Mouse (Mus musculus): ENCODE results near the gene Ormdl1. TPM values are rescaled to one million over a fixed set of nuclear protein-coding genes. Genes with fewer than 3 reads are reported as not detected.
"Not testable (repeated sequence)": the region's sequence is repeated elsewhere in the genome, so short reads cannot be mapped to it uniquely, and the experiment has no call there.

Gene Ormdl1
- polyA plus RNA-seq (2016; fragmentation: Nextera tagmentation; extraction: Ambion mirVana): 40.4 and 44.8 TPM in 2 replicates

DNA sequence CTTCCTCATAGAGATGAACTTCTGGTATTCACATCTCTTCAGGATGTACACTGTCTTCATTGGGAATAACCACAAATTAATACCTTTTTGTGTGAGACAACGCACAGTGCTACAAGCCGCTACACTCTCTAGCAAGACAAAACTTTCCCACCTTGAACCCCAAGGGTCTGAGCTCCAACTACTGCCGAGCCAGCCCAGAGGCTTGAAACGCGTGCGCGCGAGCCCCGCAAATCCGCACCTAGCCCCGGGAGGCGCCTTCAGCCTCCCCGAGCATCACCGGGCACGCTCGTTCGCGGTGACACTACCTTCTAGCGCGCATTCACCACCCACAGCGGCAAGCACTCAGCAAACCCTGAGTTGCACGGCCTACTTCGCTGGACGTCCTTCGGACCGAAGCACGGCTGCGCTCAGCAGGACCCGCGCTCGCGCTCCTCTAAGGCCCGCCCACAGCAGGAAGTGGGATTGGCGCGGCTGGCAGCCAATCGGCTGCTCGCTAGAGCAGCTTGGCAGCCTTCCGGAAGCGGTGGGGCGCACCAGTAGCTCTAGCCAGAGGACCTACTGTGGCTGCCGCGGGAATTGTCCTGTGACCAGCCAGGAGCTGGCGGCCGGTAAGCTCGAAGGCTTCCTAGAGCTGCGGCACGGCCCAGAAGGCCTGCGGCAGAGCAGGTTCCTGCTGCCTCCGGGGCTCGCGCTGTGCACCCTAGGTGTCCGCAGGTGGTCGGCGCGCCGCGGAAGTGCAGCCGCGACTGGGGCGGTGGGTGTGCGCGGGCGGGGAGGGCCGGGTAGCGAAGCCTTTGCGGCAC, at the start of gene Ormdl1, which contains the start of the genes Pms1 and Gm28778:
TSS of gene Ormdl1 (plus strand) at position 515 of the 803 bp plus-strand sequence.
TSS of gene Pms1 (minus strand) at position 438 of the 803 bp plus-strand sequence.
TSS of gene Gm28778 (plus strand) at position 531 of the 803 bp plus-strand sequence.
- H3K36me3 ChIP-seq: peaks cover 8% of the 10 kb centered on the region
- H3K9ac ChIP-seq: peak within 1 kb of the TSS; percentile 89
- H3K4me2 ChIP-seq: peak within 1 kb of the TSS; percentile 74
- peak within 1 kb of the TSS; percentile 91 for H3K27ac ChIP-seq (ENCODE audit: poor library complexity, severe bottlenecking)
- peak; percentile 100 for ATAC-seq (ENCODE audit: insufficient number of reproducible peaks, low FRiP score)
- H3K4me1 ChIP-seq (replicated peaks): peaks cover 5% of the 10 kb centered on the region; the same call in 1 of the 2 replicates
- under 1% methylated on average over 66 of the region's 66 CpGs for WGBS
- peak within 1 kb of the TSS; percentile 95 for H3K4me3 ChIP-seq
- H3K27me3 ChIP-seq (replicated peaks): no peaks in the 10 kb centered on the region
- no peaks in the 10 kb centered on the region for H3K9me3 ChIP-seq (replicated peaks)

DNA sequence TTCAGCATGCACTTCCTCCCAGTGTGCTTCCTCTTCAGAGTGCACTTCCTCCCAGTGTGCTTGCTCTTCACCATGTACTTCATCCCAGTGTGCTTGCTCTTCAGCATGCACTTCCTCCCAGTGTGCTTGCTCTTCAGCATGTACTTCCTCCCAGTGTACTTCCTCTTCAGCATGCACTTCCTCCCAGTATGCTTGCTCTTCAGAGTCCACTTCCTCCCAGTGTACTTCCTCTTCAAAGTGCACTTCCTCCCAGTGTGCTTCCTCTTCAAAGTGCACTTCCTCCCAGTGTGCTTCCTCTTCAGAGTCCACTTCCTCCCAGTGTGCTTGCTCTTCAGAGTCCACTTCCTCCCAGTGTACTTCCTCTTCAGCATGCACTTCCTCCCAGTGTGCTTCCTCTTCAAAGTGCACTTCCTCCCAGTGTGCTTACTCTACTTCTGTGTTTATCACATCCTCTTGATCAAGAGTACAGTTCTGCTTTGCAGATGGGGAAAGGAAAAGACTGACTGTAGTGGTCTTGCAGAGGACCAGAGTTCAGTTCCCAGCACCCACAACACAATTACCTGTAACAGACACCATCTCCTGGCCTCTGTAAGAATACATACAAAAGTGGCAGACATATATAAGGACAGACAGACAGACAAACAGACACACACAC, 31.8 kb upstream of the Ormdl1 start:
- not testable (repeated sequence) for H3K9ac ChIP-seq; H3K4me2 ChIP-seq; H3K27ac ChIP-seq (ENCODE audit: poor library complexity, severe bottlenecking); ATAC-seq (ENCODE audit: insufficient number of reproducible peaks, low FRiP score); H3K9me3 ChIP-seq (replicated peaks); H3K4me1 ChIP-seq (replicated peaks); H3K27me3 ChIP-seq (replicated peaks); H3K4me3 ChIP-seq
- H3K36me3 ChIP-seq: peaks cover 11% of the 10 kb centered on the region

DNA sequence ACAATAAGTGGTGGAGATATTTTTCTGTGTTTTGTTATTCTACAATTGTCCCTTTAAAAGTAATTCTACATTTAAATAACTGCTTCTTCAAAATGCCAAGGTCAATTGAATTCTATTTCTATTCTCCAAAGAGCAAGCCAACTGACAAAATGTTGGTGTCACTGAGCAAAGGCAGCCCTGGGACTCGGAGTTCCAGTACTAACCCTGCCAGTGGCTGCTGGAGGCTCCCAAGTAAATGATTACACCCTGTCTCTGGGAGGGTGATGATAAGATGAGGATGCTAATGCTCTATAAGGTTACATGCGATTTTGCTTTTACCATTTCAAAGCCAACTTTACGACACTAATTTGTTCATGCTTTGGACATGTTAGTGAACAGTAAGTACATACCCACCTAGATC, 27.0 kb upstream of the Ormdl1 start:
- Histone ChIP-seq H3K4me1 (replicated peaks) (no peaks in the 10 kb centered on the region), H3K36me3 (peaks cover 5% of the 10 kb centered on the region), H3K9ac (no peak overlapping the region), H3K9me3 (replicated peaks) (peaks cover 5% of the 10 kb centered on the region; the same call in 1 of the 2 replicates), H3K4me3 (no peak overlapping the region), H3K4me2 (no peak overlapping the region), H3K27me3 (replicated peaks) (no peaks in the 10 kb centered on the region), H3K27ac (ENCODE audit: poor library complexity, severe bottlenecking) (no peak overlapping the region)
- no peak for ATAC-seq (ENCODE audit: insufficient number of reproducible peaks, low FRiP score)
- WGBS: 62% methylated on average over 3 of the region's 3 CpGs

DNA sequence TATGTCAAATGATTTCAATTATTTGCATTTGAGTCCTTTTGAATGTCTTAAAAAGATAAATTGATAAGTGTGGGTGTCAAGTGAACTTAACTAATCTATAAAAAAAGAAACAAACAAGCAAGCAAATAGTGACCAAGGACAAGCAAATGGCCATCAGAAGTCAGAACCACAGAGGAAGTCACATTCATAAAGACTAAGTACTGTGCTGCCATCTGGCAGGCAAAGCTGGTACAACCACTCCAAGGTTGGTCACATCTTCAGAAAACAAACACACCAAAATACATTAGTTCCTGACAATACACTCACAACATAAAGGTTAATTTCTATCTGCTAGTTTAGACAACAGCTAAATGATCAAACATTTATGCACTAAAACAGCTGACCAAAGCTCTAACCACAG, 24.2 kb upstream of the Ormdl1 start:
- no peak overlapping the region for H3K4me3 ChIP-seq
- no peak overlapping the region for H3K27ac ChIP-seq (ENCODE audit: poor library complexity, severe bottlenecking)
- no peaks in the 10 kb centered on the region for H3K27me3 ChIP-seq (replicated peaks)
- H3K36me3 ChIP-seq: no peaks in the 10 kb centered on the region; the same call in 1 of the 2 replicates
- H3K9ac ChIP-seq: no peak overlapping the region
- H3K9me3 ChIP-seq (replicated peaks): no peaks in the 10 kb centered on the region
- no peak overlapping the region for H3K4me2 ChIP-seq
- no peaks in the 10 kb centered on the region for H3K4me1 ChIP-seq (replicated peaks)
- no peak for ATAC-seq (ENCODE audit: insufficient number of reproducible peaks, low FRiP score)

DNA sequence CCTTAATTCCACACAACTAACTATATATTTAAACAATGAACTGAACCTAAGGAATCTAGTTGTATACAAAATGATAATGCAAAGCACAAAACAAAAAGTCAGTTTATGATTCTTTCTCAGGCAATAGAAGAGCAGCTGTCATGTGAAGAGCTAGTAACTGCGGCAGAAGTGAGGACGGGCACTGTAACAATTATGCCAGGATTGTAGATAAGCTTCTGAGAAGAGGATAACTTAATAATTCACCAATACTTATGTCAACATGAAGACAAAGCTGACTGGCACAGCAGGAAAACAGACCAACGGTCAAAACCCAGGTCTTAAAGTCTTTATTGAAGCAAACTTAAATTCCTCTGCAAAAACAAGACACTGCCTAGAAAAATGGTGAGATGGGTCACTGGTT, 5.7 kb upstream of the Ormdl1 start:
- Histone ChIP-seq H3K4me3 (no peak overlapping the region), H3K9me3 (replicated peaks) (no peaks in the 10 kb centered on the region), H3K9ac (no peak overlapping the region), H3K4me1 (replicated peaks) (no peaks in the 10 kb centered on the region), H3K36me3 (peaks cover 6% of the 10 kb centered on the region; the same call in 1 of the 2 replicates), H3K27ac (ENCODE audit: poor library complexity, severe bottlenecking) (no peak overlapping the region), H3K4me2 (no peak overlapping the region), H3K27me3 (replicated peaks) (no peaks in the 10 kb centered on the region)
- ATAC-seq (ENCODE audit: insufficient number of reproducible peaks, low FRiP score): no peak
- 63% methylated on average over 3 of the region's 3 CpGs for WGBS

DNA sequence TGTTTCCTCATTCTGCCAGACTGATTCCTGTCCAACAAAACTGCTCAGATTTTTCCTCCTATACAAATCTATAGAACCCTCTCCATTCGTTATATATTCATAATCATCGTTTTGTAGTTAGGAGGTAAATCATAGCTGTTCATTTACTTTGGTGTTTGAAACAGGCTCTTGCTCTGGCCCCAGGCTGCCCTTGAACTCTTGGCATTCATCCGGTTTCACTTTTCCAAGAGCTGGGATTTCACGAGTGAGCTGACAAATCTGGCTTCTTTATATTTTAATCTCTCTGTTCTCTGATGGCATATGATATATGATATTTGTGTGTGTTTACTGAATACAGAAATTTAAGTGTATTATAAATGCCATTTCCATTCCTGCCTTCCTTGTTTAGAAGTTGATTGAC, 3.6 kb downstream of the Ormdl1 start:
- Histone ChIP-seq H3K9ac (no peak overlapping the region), H3K4me1 (replicated peaks) (peaks cover 5% of the 10 kb centered on the region; the same call in 1 of the 2 replicates), H3K9me3 (replicated peaks) (no peaks in the 10 kb centered on the region), H3K36me3 (peaks cover 8% of the 10 kb centered on the region), H3K4me2 (no peak overlapping the region), H3K4me3 (no peak overlapping the region), H3K27me3 (replicated peaks) (no peaks in the 10 kb centered on the region), H3K27ac (ENCODE audit: poor library complexity, severe bottlenecking) (no peak overlapping the region)
- ATAC-seq (ENCODE audit: insufficient number of reproducible peaks, low FRiP score): no peak
- WGBS: 82% methylated on average over 4 of the region's 4 CpGs

DNA sequence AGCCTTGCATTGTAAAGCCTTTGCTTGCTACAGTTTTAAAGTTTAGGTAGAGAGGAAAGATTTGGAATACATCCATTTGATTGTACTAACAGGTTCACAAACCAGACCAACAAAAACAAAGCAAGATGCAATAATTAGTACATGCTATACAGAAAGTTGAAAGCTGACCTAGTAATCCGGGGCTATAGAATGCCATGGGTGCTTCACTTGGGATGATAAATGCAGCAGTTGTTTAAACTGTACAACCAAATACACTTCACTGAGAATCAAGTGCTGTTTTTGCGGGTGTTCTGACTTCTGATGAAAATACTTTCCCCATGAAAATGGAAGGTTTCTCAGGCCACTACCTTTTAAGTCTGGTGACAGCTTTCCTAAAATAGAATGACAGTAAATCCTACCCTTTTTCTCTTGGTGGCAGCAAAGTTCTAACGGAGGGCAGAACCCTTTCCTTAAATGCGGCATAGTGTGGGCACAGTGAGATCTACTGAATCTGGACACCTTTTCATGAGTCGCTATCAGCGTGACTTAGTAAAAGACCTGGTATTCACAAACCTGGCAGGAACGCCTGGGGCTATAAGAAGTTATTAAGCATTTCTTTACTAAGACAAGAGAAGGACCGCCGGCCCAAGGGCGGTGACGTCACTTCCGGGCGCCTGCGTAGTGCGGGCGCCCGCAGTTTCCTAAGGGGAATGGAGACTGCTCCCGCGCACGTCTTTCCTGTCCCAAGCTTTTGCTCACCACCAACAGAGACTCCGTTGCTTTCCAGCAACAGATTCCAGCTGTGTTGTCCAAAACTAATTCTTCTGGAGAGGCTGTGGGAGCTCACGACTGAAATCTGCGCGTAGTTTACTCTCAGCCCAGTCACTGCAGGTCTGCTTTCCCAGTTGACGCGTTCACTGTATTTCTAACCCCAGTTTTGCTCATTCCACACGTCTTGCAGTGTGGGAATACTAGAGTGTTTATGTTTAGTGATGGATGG, 16.4 kb downstream of the Ormdl1 start, which contains the start of gene Osgepl1:
TSS of gene Osgepl1 (plus strand) at position 636 of the 979 bp plus-strand sequence.
- H3K4me2 ChIP-seq: peak within 1 kb of the TSS; percentile 65
- peak; percentile 96 for ATAC-seq (ENCODE audit: insufficient number of reproducible peaks, low FRiP score)
- H3K27me3 ChIP-seq (replicated peaks): no peaks in the 10 kb centered on the region
- H3K9me3 ChIP-seq (replicated peaks): no peaks in the 10 kb centered on the region
- 2% methylated on average over 27 of the region's 27 CpGs for WGBS
- H3K4me3 ChIP-seq: peak within 1 kb of the TSS; percentile 65
- H3K36me3 ChIP-seq: peaks cover 14% of the 10 kb centered on the region
- H3K27ac ChIP-seq (ENCODE audit: poor library complexity, severe bottlenecking): peak within 1 kb of the TSS; percentile 84
- H3K9ac ChIP-seq: peak within 1 kb of the TSS; percentile 78
- H3K4me1 ChIP-seq (replicated peaks): no peaks in the 10 kb centered on the region

DNA sequence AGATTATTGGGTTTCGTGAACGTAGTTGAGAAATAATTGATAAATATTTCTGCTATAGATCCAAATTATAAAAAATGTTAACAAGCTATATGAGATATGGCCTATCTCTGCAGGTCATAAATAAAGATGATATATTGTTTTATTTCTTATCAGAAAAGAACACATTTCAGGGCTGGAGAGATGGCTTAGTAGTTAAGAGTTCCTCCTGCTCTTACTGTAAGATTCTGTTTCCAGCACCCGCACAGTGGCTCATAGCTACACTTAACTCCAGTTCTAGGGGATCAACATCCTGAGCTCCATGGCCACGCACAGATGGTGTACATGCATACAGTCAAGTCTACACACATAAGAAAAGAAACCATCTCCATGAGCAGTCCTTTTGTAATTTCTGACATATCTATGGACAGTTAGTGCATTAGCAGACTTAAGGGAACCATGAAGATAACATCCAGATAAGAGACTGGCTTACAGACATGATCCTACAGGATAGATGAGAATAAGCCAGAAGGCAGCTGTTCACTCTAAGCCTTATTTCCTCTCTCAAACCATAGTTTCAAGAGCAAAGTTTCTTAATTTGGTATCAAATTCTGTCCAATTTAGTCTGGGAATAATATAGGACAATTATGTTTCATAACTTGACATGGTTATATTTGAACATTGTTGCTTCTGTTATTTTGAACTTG, 24.9 kb downstream of the Ormdl1 start:
- WGBS: 94% methylated on average over 4 of the region's 4 CpGs
- no peak overlapping the region for H3K27ac ChIP-seq (ENCODE audit: poor library complexity, severe bottlenecking)
- no peak overlapping the region for H3K4me3 ChIP-seq
- H3K36me3 ChIP-seq: peaks cover 38% of the 10 kb centered on the region
- H3K9ac ChIP-seq: no peak overlapping the region
- no peaks in the 10 kb centered on the region for H3K9me3 ChIP-seq (replicated peaks)
- H3K4me2 ChIP-seq: no peak overlapping the region
- no peak for ATAC-seq (ENCODE audit: insufficient number of reproducible peaks, low FRiP score)
- no peaks in the 10 kb centered on the region for H3K27me3 ChIP-seq (replicated peaks)
- no peaks in the 10 kb centered on the region for H3K4me1 ChIP-seq (replicated peaks)

DNA sequence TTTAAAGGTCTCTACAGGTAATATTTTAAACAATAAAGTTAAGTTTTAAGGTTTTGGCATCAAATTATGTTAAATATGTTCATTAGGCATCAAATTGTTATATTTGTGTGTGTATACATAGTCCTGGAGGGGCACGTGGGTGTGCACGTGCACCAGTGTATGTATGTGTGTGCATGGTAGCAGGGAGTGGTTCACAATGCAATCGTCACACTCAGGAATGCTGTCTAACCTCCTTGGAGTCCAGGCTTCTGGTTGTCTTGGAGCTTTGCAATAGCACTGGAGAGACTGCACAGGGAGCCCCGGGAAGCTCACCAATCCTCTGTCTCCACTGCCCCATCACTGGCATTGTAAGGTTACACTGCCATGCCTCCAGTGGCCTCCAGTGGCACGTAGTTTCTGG, 26.4 kb downstream of the Ormdl1 start:
- H3K4me1 ChIP-seq (replicated peaks): no peaks in the 10 kb centered on the region
- ATAC-seq (ENCODE audit: insufficient number of reproducible peaks, low FRiP score): no peak
- H3K27ac ChIP-seq (ENCODE audit: poor library complexity, severe bottlenecking): no peak overlapping the region
- H3K27me3 ChIP-seq (replicated peaks): no peaks in the 10 kb centered on the region
- no peaks in the 10 kb centered on the region for H3K9me3 ChIP-seq (replicated peaks)
- WGBS: 88% methylated on average over 5 of the region's 5 CpGs
- H3K4me2 ChIP-seq: no peak overlapping the region
- H3K4me3 ChIP-seq: no peak overlapping the region
- H3K36me3 ChIP-seq: peaks cover 32% of the 10 kb centered on the region
- no peak overlapping the region for H3K9ac ChIP-seq

DNA sequence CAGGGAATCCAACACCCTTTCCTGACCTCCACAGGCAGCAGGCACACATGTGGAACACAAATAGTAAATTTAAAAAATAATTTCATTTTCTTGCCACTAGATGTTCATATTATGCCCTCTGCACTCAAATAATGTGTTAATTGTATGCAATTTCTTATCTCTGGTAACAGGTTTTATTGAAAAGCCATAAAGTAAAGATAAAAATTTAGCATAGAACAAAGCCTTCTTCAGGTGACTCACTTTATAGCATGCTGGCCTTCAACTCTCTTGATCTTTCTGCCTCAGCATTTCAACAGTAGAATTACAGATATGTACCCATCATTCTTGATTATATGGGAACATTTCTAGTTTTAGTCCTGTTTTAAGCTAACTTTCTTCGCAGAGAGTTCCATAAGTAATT, 27.4 kb downstream of the Ormdl1 start:
- 89% methylated on average over 1 of the region's 1 CpGs for WGBS
- ATAC-seq (ENCODE audit: insufficient number of reproducible peaks, low FRiP score): no peak
- Histone ChIP-seq H3K9me3 (replicated peaks) (no peaks in the 10 kb centered on the region), H3K27me3 (replicated peaks) (no peaks in the 10 kb centered on the region), H3K4me3 (no peak overlapping the region), H3K4me1 (replicated peaks) (no peaks in the 10 kb centered on the region), H3K36me3 (peaks cover 28% of the 10 kb centered on the region), H3K9ac (no peak overlapping the region), H3K27ac (ENCODE audit: poor library complexity, severe bottlenecking) (no peak overlapping the region), H3K4me2 (no peak overlapping the region)

Measured in heart, embryonic 12.5 days (tissue).